Mouse (Mus musculus): ENCODE data around the gene Megf9. TPM values are rescaled to one million over a fixed set of nuclear protein-coding genes. Genes with fewer than 3 reads are reported as not detected.

The Megf9 gene
- polyA plus RNA-seq, 1 experiment = 2.6 TPM

DNA sequence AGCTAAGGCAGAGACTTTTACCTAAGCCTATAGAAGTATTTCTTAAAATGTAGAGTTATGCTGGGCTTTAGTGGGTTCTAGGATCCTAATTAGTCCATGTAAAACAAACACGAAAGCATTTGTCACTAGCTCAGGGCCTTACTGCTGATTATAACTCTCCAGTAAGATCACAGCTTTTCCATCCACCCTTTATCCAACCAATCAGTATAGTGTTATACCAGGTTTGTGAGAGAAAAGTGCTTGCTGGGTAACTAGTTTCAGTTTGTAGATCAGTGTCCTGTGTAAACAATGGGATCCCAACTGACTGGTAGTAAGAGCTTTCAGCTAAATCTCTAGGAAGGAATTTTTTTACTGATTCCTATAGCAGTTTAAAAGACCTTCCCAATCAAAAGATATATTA lies 3.8 kb downstream of the Megf9 start:
- no peaks in the 10 kb centered on the region for H3K36me3 ChIP-seq (ENCODE audit: control insufficient read depth, insufficient read depth)
- H3K4me3 ChIP-seq = no peak overlapping the region
- H3K79me2 ChIP-seq (ENCODE audit: control insufficient read depth, insufficient read depth) = peaks cover 3% of the 10 kb centered on the region
- H3ac ChIP-seq (ENCODE audit: control insufficient read depth, insufficient read length) = no peak overlapping the region
- peak overlapping the region; percentile 18 for H3K4me2 ChIP-seq (ENCODE audit: low read depth)
- H3K27me3 ChIP-seq (ENCODE audit: control insufficient read depth, insufficient read depth, insufficient read length) = no peaks in the 10 kb centered on the region
- no peak for TF ChIP-seq E2F4 (IDR thresholded peaks at IDR 0.05; ENCODE audit: insufficient read depth)
- no peak for TF ChIP-seq TCF12 (IDR thresholded peaks at IDR 0.05; ENCODE audit: insufficient read depth, poor library complexity, severe bottlenecking)
- TF ChIP-seq SRF (IDR thresholded peaks at IDR 0.05; ENCODE audit: control insufficient read depth, insufficient read length, low read depth) = no peak
- TF ChIP-seq MYOD1 (IDR thresholded peaks at IDR 0.05; ENCODE audit: control insufficient read depth in 1 of 3, insufficient read length in 2 of 3, low read depth in 2 of 3) = no peak
- no peak for TF ChIP-seq CEBPB (IDR thresholded peaks at IDR 0.05; ENCODE audit: insufficient read depth, poor library complexity, severe bottlenecking)
- no peak for TF ChIP-seq POLR2AphosphoS2 (IDR thresholded peaks at IDR 0.05; ENCODE audit: insufficient read length, low read depth)
- no peak for TF ChIP-seq TCF3 (IDR thresholded peaks at IDR 0.05; ENCODE audit: insufficient read length, low read depth)
- no peak for TF ChIP-seq POLR2A (IDR thresholded peaks at IDR 0.05; ENCODE audit: insufficient read length, low read depth)
- TF ChIP-seq USF1 (IDR thresholded peaks at IDR 0.05; ENCODE audit: low read depth) = no peak
- TF ChIP-seq MYOG (IDR thresholded peaks at IDR 0.05; ENCODE audit: control insufficient read depth in 1 of 3, insufficient read depth in 1 of 3, insufficient read length in 2 of 3, low read depth in 2 of 3) = no peak
- no peak for TF ChIP-seq MAX (IDR thresholded peaks at IDR 0.05; ENCODE audit: low read depth)
- TF ChIP-seq REST (IDR thresholded peaks at IDR 0.05; ENCODE audit: insufficient read depth, insufficient read length) = no peak

DNA sequence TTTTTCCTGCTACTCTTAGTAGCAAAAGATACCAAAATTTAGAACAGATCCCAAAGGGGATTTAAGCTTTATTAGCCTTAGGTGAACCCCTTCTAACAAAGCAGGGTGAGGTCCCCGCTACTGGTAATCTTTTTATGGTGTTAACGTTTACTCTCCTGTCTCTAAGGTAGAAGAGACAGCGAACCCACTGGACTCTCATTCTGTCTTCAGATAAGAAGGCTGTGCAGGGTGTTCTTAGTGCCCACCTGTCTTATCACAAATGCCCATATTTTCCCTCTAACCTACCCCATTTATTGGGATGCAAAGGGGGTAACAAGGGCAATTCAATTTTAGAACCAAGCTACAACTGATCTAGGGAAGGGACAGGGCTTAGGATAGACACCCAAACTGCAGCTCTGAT lies 6.2 kb downstream of the Megf9 start:
- Histone ChIP-seq H3K27me3 (ENCODE audit: control insufficient read depth, insufficient read depth, insufficient read length) (no peaks in the 10 kb centered on the region), H3K4me2 (ENCODE audit: low read depth) (no peak overlapping the region), H3ac (ENCODE audit: control insufficient read depth, insufficient read length) (no peak overlapping the region), H3K79me2 (ENCODE audit: control insufficient read depth, insufficient read depth) (peaks cover 1% of the 10 kb centered on the region), H3K36me3 (ENCODE audit: control insufficient read depth, insufficient read depth) (no peaks in the 10 kb centered on the region), H3K4me3 (no peak overlapping the region)
- no peak for TF ChIP-seq POLR2A (IDR thresholded peaks at IDR 0.05; ENCODE audit: insufficient read length, low read depth)
- TF ChIP-seq MAX (IDR thresholded peaks at IDR 0.05; ENCODE audit: low read depth) = no peak
- TF ChIP-seq CEBPB (IDR thresholded peaks at IDR 0.05; ENCODE audit: insufficient read depth, poor library complexity, severe bottlenecking) = no peak
- TF ChIP-seq TCF3 (IDR thresholded peaks at IDR 0.05; ENCODE audit: insufficient read length, low read depth) = no peak
- TF ChIP-seq REST (IDR thresholded peaks at IDR 0.05; ENCODE audit: insufficient read depth, insufficient read length) = no peak
- no peak for TF ChIP-seq E2F4 (IDR thresholded peaks at IDR 0.05; ENCODE audit: insufficient read depth)
- no peak for TF ChIP-seq SRF (IDR thresholded peaks at IDR 0.05; ENCODE audit: control insufficient read depth, insufficient read length, low read depth)
- TF ChIP-seq TCF12 (IDR thresholded peaks at IDR 0.05; ENCODE audit: insufficient read depth, poor library complexity, severe bottlenecking) = no peak
- TF ChIP-seq POLR2AphosphoS2 (IDR thresholded peaks at IDR 0.05; ENCODE audit: insufficient read length, low read depth) = no peak
- no peak for TF ChIP-seq MYOD1 (IDR thresholded peaks at IDR 0.05; ENCODE audit: control insufficient read depth in 1 of 3, insufficient read length in 2 of 3, low read depth in 2 of 3)
- no peak for TF ChIP-seq USF1 (IDR thresholded peaks at IDR 0.05; ENCODE audit: low read depth)
- no peak for TF ChIP-seq MYOG (IDR thresholded peaks at IDR 0.05; ENCODE audit: control insufficient read depth in 1 of 3, insufficient read depth in 1 of 3, insufficient read length in 2 of 3, low read depth in 2 of 3)

DNA sequence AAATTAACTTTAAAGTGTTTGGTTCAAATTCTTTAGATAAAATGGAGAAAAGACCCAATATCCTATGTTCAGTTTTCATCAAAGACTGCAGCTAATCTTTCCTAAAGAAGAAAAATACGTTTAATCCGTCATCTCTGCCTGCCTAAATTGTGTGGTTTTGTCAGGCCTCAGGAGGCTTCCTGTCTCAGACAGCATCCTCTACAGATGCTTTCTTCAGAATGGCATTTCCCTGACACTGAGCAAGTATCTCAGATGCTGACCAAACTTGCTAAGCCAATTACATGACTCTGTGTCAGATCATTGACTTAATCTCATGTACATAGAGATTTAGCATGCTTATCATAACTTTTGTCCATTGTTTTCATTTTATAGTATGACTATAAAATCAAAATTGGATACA lies 11.4 kb downstream of the Megf9 start:
- TF ChIP-seq TCF12 (IDR thresholded peaks at IDR 0.05; ENCODE audit: insufficient read depth, poor library complexity, severe bottlenecking) (no peak), E2F4 (IDR thresholded peaks at IDR 0.05; ENCODE audit: insufficient read depth) (no peak), CEBPB (IDR thresholded peaks at IDR 0.05; ENCODE audit: insufficient read depth, poor library complexity, severe bottlenecking) (no peak), POLR2A (IDR thresholded peaks at IDR 0.05; ENCODE audit: insufficient read length, low read depth) (no peak), TCF3 (IDR thresholded peaks at IDR 0.05; ENCODE audit: insufficient read length, low read depth) (no peak)
- no peaks in the 10 kb centered on the region for H3K36me3 ChIP-seq (ENCODE audit: control insufficient read depth, insufficient read depth)
- H3K27me3 ChIP-seq (ENCODE audit: control insufficient read depth, insufficient read depth, insufficient read length) = no peaks in the 10 kb centered on the region

DNA sequence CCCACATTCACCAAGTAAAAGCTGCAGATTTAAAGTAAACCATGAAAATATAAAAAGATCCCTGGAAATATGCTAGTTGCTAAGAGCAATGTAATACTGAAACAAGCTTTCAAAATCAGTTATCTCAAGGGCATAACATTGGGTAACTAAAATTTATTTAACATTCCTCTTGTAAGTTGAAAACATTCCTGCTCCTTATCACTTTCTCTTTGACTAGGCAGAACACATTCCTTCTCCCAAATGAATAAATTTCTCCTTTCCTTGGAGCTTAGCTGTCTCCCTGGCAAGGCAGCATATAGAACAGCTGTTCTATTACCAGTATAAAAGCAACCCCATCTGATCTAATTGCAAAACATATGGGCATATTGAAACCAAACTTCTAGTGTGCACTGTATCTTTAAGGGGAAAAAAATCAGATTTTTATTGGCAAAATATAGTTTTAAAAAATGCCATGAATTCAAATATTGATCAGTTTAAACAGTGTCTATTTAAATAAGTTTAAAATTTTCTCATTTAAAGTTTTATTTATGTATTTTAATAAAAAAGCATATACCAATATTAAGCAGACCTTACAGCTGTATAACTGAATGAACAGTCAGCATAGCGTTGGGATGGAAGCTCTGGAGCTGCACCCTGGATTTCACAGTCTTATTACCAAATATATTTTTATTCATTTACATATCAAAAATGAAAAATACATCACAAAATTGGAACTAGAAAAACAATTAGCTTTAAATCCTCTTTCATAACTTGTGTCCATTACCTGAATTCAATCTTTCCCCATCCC lies 13.1 kb downstream of the Megf9 start:
- H3K79me2 ChIP-seq (ENCODE audit: control insufficient read depth, insufficient read depth) = no peaks in the 10 kb centered on the region
- no peaks in the 10 kb centered on the region for H3K36me3 ChIP-seq (ENCODE audit: control insufficient read depth, insufficient read depth)
- TF ChIP-seq POLR2AphosphoS2 (IDR thresholded peaks at IDR 0.05; ENCODE audit: insufficient read length, low read depth) = no peak
- no peak for TF ChIP-seq TCF3 (IDR thresholded peaks at IDR 0.05; ENCODE audit: insufficient read length, low read depth)
- no peak for TF ChIP-seq REST (IDR thresholded peaks at IDR 0.05; ENCODE audit: insufficient read depth, insufficient read length)
- no peak for TF ChIP-seq SRF (IDR thresholded peaks at IDR 0.05; ENCODE audit: control insufficient read depth, insufficient read length, low read depth)
- no peak for TF ChIP-seq POLR2A (IDR thresholded peaks at IDR 0.05; ENCODE audit: insufficient read length, low read depth)
- TF ChIP-seq USF1 (IDR thresholded peaks at IDR 0.05; ENCODE audit: low read depth) = no peak
- no peak overlapping the region for H3K4me2 ChIP-seq (ENCODE audit: low read depth)
- H3ac ChIP-seq (ENCODE audit: control insufficient read depth, insufficient read length) = no peak overlapping the region
- no peaks in the 10 kb centered on the region for H3K27me3 ChIP-seq (ENCODE audit: control insufficient read depth, insufficient read depth, insufficient read length)
- H3K4me3 ChIP-seq = no peak overlapping the region

More for the DNA sequence above, 11.4 kb downstream of the Megf9 start:
- H3K4me2 ChIP-seq (ENCODE audit: low read depth) = no peak overlapping the region
- no peak overlapping the region for H3K4me3 ChIP-seq
- no peaks in the 10 kb centered on the region for H3K79me2 ChIP-seq (ENCODE audit: control insufficient read depth, insufficient read depth)
- no peak overlapping the region for H3ac ChIP-seq (ENCODE audit: control insufficient read depth, insufficient read length)

DNA sequence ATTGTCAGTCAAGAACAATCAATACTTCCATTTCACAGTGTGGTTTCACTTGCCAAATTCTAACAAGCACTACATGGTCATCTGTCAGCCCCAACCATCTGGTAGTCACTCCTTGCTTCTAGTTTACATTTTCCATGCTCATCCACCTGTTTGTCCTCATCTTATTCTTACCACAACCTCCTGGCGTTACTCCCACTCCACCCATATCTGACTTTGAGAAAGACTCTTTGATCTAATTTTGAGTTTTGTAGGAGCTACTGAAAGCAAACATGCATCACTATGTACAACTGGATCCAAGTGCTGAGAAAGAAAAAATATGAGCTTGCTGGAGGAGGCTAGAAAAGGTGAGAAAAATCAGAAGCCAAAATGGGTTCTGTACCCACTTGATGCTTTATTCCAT lies 17.1 kb downstream of the Megf9 start:
- Histone ChIP-seq H3K36me3 (ENCODE audit: control insufficient read depth, insufficient read depth) (no peaks in the 10 kb centered on the region), H3K27me3 (ENCODE audit: control insufficient read depth, insufficient read depth, insufficient read length) (no peaks in the 10 kb centered on the region), H3K79me2 (ENCODE audit: control insufficient read depth, insufficient read depth) (no peaks in the 10 kb centered on the region), H3ac (ENCODE audit: control insufficient read depth, insufficient read length) (no peak overlapping the region), H3K4me3 (no peak overlapping the region), H3K4me2 (ENCODE audit: low read depth) (peak overlapping the region; percentile 44)
- no peak for TF ChIP-seq POLR2A (IDR thresholded peaks at IDR 0.05; ENCODE audit: insufficient read length, low read depth)
- TF ChIP-seq MYOD1 (IDR thresholded peaks at IDR 0.05; ENCODE audit: control insufficient read depth in 1 of 3, insufficient read length in 2 of 3, low read depth in 2 of 3) = peak; percentile 22 to 88 (median 87)
- TF ChIP-seq TCF12 (IDR thresholded peaks at IDR 0.05; ENCODE audit: insufficient read depth, poor library complexity, severe bottlenecking) = peak; percentile 34
- TF ChIP-seq TCF3 (IDR thresholded peaks at IDR 0.05; ENCODE audit: insufficient read length, low read depth) = peak; percentile 28

Measured in myocyte (in vitro differentiated cells).